Mouse (Mus musculus) ovary, adult 10 weeks (tissue): ENCODE data around the gene Efr3b. TPM values are rescaled to one million over a fixed set of nuclear protein-coding genes. Genes with fewer than 3 reads are reported as not detected.

Source experiments
- polyA plus RNA-seq: library from polyadenylated mRNA; stranded (reverse); fragments of 350-450 nt; fragmentation: Illumina TruSeq; extraction: RNeasy Lipid Tissue Mini Kit (QIAGEN cat#74804); gene quantifications from one replicate; pipeline ENCODE4 v1.2.3, GENCODE M21; 2014

The Efr3b gene
- 5.0 TPM for polyA plus RNA-seq

DNA sequence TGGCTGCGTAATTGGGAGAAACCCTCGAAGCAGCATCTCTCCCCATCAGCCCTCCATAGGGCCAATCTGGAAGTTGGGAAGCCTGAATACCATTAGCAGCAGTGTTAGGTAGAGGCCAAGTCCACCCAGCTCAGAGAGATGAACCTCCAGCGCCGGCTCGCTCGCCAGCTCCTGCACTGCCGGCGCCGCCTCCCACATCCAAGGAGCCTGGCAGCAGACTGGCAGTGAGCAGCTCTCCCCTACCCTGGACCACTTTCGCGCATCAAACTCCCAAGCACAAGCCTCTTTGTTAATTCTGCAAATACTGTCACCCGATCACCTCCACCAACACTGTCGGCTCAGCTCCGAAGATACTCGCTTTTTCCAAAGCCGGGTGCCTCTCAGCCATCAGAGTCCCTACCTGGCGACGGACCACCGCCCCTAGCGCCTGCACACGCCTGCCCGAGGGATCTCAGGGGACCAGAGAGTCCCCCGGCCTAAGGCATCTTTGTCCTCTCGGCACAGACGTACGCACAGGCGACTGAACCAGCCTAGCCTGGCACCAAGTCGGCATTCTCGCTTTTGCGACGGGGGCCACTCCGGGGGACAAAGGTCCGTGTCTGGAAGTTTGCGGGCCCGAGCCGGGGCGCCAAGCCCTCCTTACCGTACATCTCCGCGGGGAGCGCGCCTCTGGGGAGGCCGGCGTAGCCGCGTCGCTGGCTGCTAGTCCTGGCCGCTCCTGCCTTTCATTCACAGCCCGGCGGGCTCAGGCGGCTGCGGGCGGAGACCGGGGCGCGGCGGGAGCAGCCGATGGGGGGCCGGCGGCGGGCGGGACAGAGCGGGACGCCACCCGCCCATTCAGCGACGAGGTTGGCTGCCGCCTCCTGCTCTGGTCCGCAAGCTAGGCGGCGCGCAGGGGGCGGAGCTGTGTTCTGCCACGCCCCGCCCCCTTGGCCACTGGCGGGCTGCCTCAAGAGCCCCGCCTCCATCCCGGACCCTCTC lies at the start of gene Efr3b:
Gene Efr3b (minus strand): TSS at position 855 of the 981 bp plus-strand sequence.

DNA sequence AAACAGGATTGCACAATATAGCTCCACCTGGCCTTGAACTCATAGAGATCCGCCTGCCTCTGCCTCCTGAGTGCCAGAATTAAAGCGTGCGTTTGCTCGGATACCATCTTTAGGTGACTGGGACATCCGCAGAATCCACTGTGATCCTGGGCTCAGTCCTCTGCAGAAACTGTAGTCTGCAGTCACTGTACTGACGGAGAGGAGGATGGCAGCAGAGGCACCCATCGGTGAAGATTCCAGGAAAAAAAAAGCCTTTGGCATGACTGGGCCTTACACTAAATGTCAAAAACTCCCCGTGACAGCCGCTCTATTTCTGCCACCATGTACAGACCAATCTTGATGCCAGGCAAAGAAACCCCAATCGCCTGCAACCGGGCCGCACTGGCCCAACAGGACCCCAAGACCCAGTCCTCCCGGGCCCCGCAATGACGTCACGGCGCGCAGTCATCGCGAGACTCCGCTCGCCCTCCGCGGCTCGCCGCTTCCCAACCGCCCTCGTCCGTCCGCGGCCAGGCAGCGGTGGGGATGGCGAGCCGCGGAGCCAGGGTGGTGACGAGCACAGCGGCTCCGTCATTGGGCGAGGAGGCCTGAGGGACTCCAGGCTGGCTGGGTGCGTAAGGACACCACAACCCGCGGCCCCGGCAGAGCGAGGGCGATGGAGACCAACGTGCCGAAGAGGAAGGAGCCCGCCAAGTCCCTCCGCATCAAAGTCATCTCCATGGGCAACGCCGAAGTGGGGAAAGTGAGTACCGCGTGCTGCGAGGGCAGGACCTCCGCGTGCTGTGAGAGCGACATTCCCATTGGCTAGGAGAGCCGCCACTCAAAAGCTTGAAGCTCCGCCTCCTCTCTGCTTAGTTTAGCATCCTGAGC lies 43.7 kb upstream of the Efr3b start, which contains the start of gene Dnajc27:
Gene Dnajc27 (plus strand): TSS at position 452 of the 870 bp plus-strand sequence.

DNA sequence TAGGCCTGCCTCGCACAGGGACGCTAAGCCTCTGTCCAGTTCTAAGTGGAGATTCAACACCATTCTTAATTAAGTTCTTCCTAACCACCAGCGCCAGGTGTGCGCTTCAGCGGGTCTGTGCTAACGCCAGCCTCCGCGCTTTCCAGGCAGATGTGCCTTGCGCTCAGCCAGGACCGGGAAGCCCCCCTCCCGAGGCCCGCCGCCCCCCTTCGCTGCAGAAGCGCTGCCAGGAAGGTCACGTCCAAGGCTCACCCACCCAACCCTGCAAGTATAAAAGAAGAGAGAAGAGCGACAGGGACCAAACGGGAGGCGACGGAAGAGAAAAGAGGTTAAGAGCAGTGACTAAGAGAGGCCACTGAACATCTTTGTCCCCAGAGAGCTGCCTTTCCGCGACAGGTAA lies 84.1 kb downstream of the Efr3b start, which contains the start of gene Pomc:
Gene Pomc (plus strand): TSS at position 301 of the 400 bp plus-strand sequence.

Other genes with a start within 250 kb of the Efr3b start
- 18.7 TPM for gene Dnmt3a, start 232.9 kb downstream of the Efr3b start, polyA plus RNA-seq
- not detected for gene Pomc, start 84.0 kb downstream of the Efr3b start, polyA plus RNA-seq
- 5.8 TPM for gene Dnajc27, start 43.7 kb upstream of the Efr3b start, polyA plus RNA-seq
- 2.6 TPM for gene Adcy3, start 94.2 kb upstream of the Efr3b start, polyA plus RNA-seq
- 3.5 TPM for gene Ptrhd1, start 195.1 kb upstream of the Efr3b start, polyA plus RNA-seq
- gene Cenpo, start 195.4 kb upstream of the Efr3b start, polyA plus RNA-seq = 11.3 TPM